Mouse (Mus musculus): ENCODE measurements around the gene Hist1h2bk. TPM values are rescaled to one million over a fixed set of nuclear protein-coding genes. Genes with fewer than 3 reads are reported as not detected.
"Not testable (repeated sequence)": the region's sequence is repeated elsewhere in the genome, so short reads cannot be mapped to it uniquely, and the experiment has no call there.

Gene Hist1h2bk
- polyA plus RNA-seq, 1 experiment from 2014 or later, result 5.5 TPM

DNA sequence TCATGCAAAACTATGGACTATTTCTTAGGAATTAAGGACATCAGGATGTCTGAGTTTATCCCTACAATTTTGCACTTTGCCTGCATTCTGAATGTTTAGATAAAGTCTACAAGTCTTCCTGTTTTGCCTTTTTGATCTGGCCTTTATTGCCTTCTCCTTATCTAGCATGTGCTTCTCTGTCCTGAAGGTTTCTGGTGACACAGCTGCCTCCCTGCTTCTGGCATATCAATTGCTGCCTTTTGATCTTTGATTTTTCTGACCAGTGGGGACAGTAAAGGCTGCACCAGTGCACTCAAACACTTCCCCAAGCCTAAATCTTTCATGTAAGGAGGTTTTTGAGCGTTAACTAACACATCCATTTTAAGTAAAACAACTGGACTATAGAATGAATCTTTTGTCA lies 27.8 kb downstream of the Hist1h2bk start:
- H3K9me3 ChIP-seq, result no peaks in the 10 kb centered on the region
- no peaks in the 10 kb centered on the region for H3K36me3 ChIP-seq
- no peak overlapping the region for H3K27ac ChIP-seq
- ATAC-seq (ENCODE audit: insufficient read depth, low FRiP score, low read depth), result no peak
- 56% methylated on average over 1 of the region's 1 CpGs for WGBS
- no peaks in the 10 kb centered on the region for H3K27me3 ChIP-seq (replicated peaks)
- no peak overlapping the region for H3K4me3 ChIP-seq (replicated peaks)
- no peak overlapping the region for H3K9ac ChIP-seq
- no peak overlapping the region for H3K4me2 ChIP-seq
- H3K4me1 ChIP-seq, result no peaks in the 10 kb centered on the region

DNA sequence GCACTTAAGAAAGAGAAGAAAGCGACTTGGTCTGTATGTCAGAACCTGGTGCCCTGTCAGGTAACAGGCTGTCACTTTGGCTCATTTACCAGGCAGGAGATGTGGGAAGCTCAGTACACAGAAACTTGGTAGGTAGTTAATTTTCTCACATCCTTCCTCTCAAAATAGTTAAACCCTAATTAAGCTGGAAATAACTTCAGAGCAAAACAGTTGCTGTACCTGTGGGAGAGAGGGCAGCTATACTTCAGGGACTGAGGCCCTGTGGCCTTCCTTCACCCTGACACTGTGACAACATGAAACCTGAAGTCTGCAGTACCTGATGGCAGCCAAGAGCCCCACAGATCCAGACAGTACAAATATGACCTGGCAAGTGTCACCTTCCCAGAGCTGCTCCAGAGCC lies 48.5 kb downstream of the Hist1h2bk start, which contains the start of gene Vmn1r188:
Gene Vmn1r188, plus strand, starts transcription at position 301 of the 400 bp plus-strand sequence.
- not testable (repeated sequence) for H3K4me3 ChIP-seq (replicated peaks); H3K27ac ChIP-seq; ATAC-seq (ENCODE audit: insufficient read depth, low FRiP score, low read depth); H3K4me2 ChIP-seq; H3K27me3 ChIP-seq (replicated peaks); H3K4me1 ChIP-seq; H3K9me3 ChIP-seq; H3K9ac ChIP-seq; H3K36me3 ChIP-seq
- WGBS, result 76% methylated on average over 1 of the region's 1 CpGs

Small RNA genes within 50 kb of the gene (microRNA-seq; reads per million reads assigned to microRNA genes)
- not detected for gene Gm26300
- not detected for gene Gm44390
- gene Gm44486, result not detected

Other genes starting within 250 kb of the Hist1h2bk start
- 9.6 and 16.6 TPM in 2 replicates for gene Hist1h2an, start 248.7 kb upstream of the Hist1h2bk start, polyA plus RNA-seq (2015; fragmentation: Nextera tagmentation; extraction: Ambion mirVana)
- 1.4 and 2.1 TPM in 2 replicates for gene Hist1h2bp, start 248.4 kb upstream of the Hist1h2bk start, polyA plus RNA-seq (2015; fragmentation: Nextera tagmentation; extraction: Ambion mirVana)
- gene Hist1h2bq, start 225.7 kb upstream of the Hist1h2bk start, polyA plus RNA-seq (2015; fragmentation: Nextera tagmentation; extraction: Ambion mirVana), result 17.3 and 17.7 TPM in 2 replicates
- gene Hist1h2ao, start 225.4 kb upstream of the Hist1h2bk start, polyA plus RNA-seq (2015; fragmentation: Nextera tagmentation; extraction: Ambion mirVana), result 1.7 TPM in 1 of 2 replicates, not detected in the other
- gene Hist1h4m, start 224.1 kb upstream of the Hist1h2bk start, polyA plus RNA-seq (2015; fragmentation: Nextera tagmentation; extraction: Ambion mirVana), result 0.68 TPM in 1 of 2 replicates, not detected in the other
- gene Hist1h4n, start 203.7 kb upstream of the Hist1h2bk start, polyA plus RNA-seq (2015; fragmentation: Nextera tagmentation; extraction: Ambion mirVana), result 14.0 and 15.4 TPM in 2 replicates
- gene Hist1h2ap, start 202.4 kb upstream of the Hist1h2bk start, polyA plus RNA-seq (2015; fragmentation: Nextera tagmentation; extraction: Ambion mirVana), result 2,912 and 3,763 TPM in 2 replicates
- gene Hist1h2br, start 202.1 kb upstream of the Hist1h2bk start, polyA plus RNA-seq (2015; fragmentation: Nextera tagmentation; extraction: Ambion mirVana), result 19.8 and 19.9 TPM in 2 replicates
- 7.8 and 8.5 TPM in 2 replicates for gene Zfp184, start 90.8 kb upstream of the Hist1h2bk start, polyA plus RNA-seq (2015; fragmentation: Nextera tagmentation; extraction: Ambion mirVana)
- gene Pom121l2, start 54.7 kb upstream of the Hist1h2bk start, polyA plus RNA-seq (2015; fragmentation: Nextera tagmentation; extraction: Ambion mirVana), result 0.09 and 0.12 TPM in 2 replicates
- 0.94 and 1.5 TPM in 2 replicates for gene Prss16, start 26.1 kb upstream of the Hist1h2bk start, polyA plus RNA-seq (2015; fragmentation: Nextera tagmentation; extraction: Ambion mirVana)
- gene Hist1h2ah, start 302 bp upstream of the Hist1h2bk start, polyA plus RNA-seq (2015; fragmentation: Nextera tagmentation; extraction: Ambion mirVana), result 4.9 and 13.3 TPM in 2 replicates
- gene Hist1h4i, start 5.5 kb downstream of the Hist1h2bk start, polyA plus RNA-seq (2015; fragmentation: Nextera tagmentation; extraction: Ambion mirVana), result 19.1 and 19.3 TPM in 2 replicates
- 36.1 and 42.9 TPM in 2 replicates for gene Hist1h2ag, start 7.1 kb downstream of the Hist1h2bk start, polyA plus RNA-seq (2015; fragmentation: Nextera tagmentation; extraction: Ambion mirVana)
- 7.8 and 8.5 TPM in 2 replicates for gene Hist1h2bj, start 7.3 kb downstream of the Hist1h2bk start, polyA plus RNA-seq (2015; fragmentation: Nextera tagmentation; extraction: Ambion mirVana)
- not detected in 2 replicates for gene Vmn1r188, start 48.6 kb downstream of the Hist1h2bk start, polyA plus RNA-seq (2015; fragmentation: Nextera tagmentation; extraction: Ambion mirVana)
- gene Vmn1r189, start 70.0 kb downstream of the Hist1h2bk start, polyA plus RNA-seq (2015; fragmentation: Nextera tagmentation; extraction: Ambion mirVana), result not detected in 2 replicates
- gene Vmn1r191, start 148.1 kb downstream of the Hist1h2bk start, polyA plus RNA-seq (2015; fragmentation: Nextera tagmentation; extraction: Ambion mirVana), result not detected in 2 replicates
- not detected in 2 replicates for gene Vmn1r192, start 155.3 kb downstream of the Hist1h2bk start, polyA plus RNA-seq (2015; fragmentation: Nextera tagmentation; extraction: Ambion mirVana)
- gene Vmn1r193, start 187.3 kb downstream of the Hist1h2bk start, polyA plus RNA-seq (2015; fragmentation: Nextera tagmentation; extraction: Ambion mirVana), result not detected in 2 replicates
- gene Vmn1r194, start 208.3 kb downstream of the Hist1h2bk start, polyA plus RNA-seq (2015; fragmentation: Nextera tagmentation; extraction: Ambion mirVana), result not detected in 2 replicates
- gene Vmn1r195, start 234.7 kb downstream of the Hist1h2bk start, polyA plus RNA-seq (2015; fragmentation: Nextera tagmentation; extraction: Ambion mirVana), result not detected in 2 replicates

Data from stomach, embryonic 15.5 days (tissue).